Mouse (Mus musculus) megakaryocyte-erythroid progenitor cell, adult 5-6 weeks (primary cell): Measurements from ENCODE around the gene Gpr37l1. TPM values are rescaled to one million over a fixed set of nuclear protein-coding genes. Genes with fewer than 3 reads are reported as not detected.

ENCODE experiments used
- ATAC-seq: replicated peaks from 2 replicates; pipeline ENCODE4 v1.8.0; 2016; ENCODE audit warnings: mild to moderate bottlenecking, inconsistent platforms; ENCODE audit not compliant: severe bottlenecking, poor library complexity, low FRiP score, low TSS enrichment
- total RNA-seq, 2 experiments: library from RNA; stranded (forward) in 1 of 2; stranded (reverse) in 1 of 2; fragments of 200-1000, 215-1000 nt in 1 of 2; fragments of >200 nt in 1 of 2; fragmentation: Nextera tagmentation in 1 of 2; gene quantifications; 2 replicates each; pipeline ENCODE4 v1.2.3; 2014 to 2017

Gene Gpr37l1
- total RNA-seq, 2 experiments from 2014 or later: not detected

- peak; percentile 90 for ATAC-seq
Observed at GRCm38 (mm10) chr1:135154411-135154959, 13.0 kb downstream of the Gpr37l1 start.

DNA sequence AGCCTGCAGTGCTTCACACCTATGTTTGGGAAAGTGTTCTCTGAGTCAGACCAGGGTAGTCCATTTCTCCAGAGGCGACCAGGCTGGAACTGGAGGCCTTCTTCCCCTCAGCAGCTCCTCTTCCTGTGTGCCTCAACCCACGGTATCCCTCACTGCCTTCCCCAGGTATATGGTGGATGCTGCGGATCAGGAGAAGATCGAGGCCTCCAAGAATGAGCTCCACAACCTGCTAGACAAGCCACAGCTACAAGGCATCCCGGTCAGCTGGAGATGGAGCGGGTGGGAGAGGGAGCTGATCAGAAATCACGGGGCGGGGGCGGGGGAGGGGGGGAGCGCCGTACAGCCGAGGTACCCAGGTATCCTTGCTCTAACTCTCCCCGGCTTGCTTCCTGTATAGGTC lies 13.5 kb downstream of the Gpr37l1 start:
- no peak for ATAC-seq

- no peak for ATAC-seq
Observed at GRCm38 (mm10) chr1:135148996-135149395, 18.5 kb downstream of the Gpr37l1 start.

GRCm38 (mm10) chr1:135148476-135148875 lies 19.0 kb downstream of the Gpr37l1 start:
- ATAC-seq: no peak

- peak; percentile 28 for ATAC-seq
Observed at GRCm38 (mm10) chr1:135147702-135148058, 19.8 kb downstream of the Gpr37l1 start.

- ATAC-seq: peak; percentile 28
Observed at GRCm38 (mm10) chr1:135146946-135147701, 20.4 kb downstream of the Gpr37l1 start.

DNA sequence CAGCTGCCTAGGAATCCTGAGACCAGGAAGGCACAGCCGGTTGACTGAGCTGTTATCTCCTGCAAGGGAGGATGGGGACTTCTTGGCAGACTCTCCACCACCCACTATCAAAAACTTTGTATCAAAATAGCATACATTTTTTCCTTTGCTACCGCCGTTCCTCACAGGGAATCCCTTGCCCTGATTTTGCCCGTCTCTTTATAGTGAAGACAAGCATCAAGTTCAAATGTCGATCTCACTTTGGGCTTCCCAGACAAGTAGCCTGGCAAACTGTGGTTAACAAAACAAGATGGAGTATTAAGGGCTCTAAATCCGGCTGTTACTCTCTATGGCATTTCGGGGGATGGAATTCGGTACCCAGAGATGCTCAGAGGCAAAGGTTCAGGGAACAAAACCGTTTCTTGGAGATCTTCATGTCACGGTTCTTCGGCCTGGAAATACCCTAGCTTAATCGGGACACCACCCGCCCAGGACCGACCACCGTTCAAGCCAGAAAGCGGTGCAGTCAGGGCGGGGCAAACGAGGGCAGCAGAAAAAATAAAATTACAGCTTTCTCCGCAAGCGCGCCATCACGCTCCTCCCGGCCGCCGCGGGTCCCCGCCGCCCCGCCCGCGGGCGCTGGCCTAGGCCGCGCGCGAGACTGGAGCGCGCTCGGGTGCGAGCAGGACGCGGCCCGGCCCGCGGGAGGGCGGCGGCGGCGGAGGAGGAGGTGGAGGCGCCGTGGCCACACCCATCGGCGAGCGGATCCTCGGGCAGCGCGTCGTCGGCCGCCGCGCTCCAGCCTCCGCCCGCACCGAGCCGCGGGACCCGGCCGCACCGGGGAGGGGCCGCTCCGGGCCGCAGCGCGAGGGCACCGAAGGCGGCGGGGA lies 21.2 kb downstream of the Gpr37l1 start, which contains the start of gene Arl8a:
TSS of gene Arl8a (plus strand) at position 748 of the 869 bp plus-strand sequence.
- ATAC-seq: peak; percentile 38

GRCm38 (mm10) chr1:135143940-135144339 lies 23.5 kb downstream of the Gpr37l1 start:
- ATAC-seq: no peak

GRCm38 (mm10) chr1:135142452-135142851 lies 25.0 kb downstream of the Gpr37l1 start:
- no peak for ATAC-seq

DNA sequence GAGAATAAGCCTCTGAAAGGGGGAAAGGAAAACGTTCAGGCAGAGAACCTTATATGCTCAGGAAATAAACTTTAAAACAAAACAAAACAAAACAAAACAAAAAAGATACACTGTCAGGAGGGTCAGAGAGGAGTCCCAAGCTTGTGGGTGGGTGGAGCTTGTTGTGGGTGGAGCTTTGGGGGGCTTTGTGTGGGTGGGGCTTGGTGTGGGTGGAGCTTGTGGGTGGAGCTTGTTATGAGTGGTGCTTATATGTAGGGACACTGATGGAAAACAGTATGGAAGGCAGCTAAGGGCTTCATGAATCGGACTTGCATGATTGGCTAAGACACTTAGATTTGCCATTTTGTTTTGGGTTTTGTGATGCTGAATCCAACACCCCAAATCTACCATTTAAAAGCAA lies 27.6 kb downstream of the Gpr37l1 start:
- no peak; the same call in 1 of the 2 replicates for ATAC-seq

DNA sequence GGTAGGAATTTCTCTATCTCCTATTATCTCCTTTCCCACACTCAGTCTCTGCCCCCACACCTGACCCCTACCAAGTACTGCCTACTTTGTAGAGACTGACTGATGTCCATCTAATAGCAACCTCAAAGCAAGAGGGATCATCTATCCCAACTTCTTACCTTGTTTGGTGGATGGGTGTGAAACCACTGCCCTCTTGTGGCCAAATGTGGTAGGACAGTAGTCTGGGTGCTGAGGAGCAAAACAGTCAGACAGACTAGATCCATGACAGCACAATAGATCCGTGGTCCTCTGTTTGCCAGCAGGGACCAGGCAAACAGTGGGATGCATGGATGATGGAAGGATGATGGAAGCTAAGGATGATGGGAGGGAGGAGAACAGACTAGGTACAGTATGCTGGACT lies 31.0 kb downstream of the Gpr37l1 start:
- ATAC-seq: no peak

- no peak for ATAC-seq
Observed at GRCm38 (mm10) chr1:135135111-135135787, 32.2 kb downstream of the Gpr37l1 start.

DNA sequence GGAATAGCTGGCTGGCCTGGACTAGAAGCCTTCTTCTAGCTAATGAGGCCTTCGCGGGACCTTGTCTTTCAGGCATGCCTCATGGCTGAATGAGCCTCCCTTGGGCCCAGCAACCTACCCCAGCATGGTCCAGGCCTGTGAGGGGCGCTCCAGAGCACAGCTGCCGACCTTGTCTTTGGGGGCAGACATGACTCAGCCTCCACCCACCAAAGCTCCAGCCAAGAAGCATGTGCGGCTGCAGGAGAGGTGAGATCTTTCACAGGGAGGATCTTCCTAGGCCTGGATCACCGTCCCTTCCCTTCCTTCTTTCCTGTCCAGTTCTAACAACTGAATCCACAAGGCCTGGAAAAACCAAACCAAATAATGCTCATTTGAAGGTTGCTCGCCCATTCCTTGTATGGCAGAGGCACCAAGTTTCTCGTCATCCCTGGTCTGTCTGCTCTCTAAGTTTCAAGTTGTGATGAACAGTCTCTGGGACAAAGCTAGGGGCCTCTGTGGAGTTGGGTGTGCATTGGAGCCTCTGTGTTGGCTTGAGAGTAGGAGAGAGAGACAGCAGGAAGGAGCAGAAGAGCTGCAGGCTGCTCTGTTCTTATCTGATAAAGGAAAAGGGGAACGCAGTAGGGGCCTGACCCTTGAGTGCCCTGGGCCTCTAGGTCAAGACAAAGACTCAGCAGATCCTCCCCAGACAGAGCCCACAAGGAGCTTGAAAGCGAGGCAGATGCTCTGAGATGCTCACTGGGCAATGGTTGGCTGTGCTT lies 33.6 kb downstream of the Gpr37l1 start:
- peak; percentile 32; the same call in 1 of the 2 replicates for ATAC-seq

GRCm38 (mm10) chr1:135132893-135133369 lies 34.5 kb downstream of the Gpr37l1 start:
- ATAC-seq: peak; percentile 42

DNA sequence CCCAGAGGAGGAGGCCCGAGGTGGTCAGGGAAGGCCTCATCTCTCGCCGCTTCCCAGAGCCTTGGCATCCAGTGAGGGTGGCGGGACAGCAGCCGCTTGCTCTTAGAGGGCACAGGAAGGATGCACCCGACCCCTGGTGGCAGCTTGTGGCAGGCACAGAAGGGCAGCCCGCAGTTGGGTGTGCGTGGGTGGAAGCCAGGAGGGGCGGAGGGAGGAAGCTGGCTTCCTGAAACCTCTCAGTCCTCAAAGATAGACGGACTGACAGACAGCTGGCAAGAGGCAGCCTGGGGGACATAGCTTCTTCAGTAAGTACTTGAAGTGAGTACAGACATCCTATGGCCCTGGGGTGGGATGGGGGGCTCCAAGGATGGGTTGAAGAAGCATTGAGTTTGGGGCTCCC lies 35.0 kb downstream of the Gpr37l1 start, which contains the start of gene Ptpn7:
TSS of gene Ptpn7 (plus strand) at position 228 of the 400 bp plus-strand sequence.
- peak; percentile 78 for ATAC-seq

DNA sequence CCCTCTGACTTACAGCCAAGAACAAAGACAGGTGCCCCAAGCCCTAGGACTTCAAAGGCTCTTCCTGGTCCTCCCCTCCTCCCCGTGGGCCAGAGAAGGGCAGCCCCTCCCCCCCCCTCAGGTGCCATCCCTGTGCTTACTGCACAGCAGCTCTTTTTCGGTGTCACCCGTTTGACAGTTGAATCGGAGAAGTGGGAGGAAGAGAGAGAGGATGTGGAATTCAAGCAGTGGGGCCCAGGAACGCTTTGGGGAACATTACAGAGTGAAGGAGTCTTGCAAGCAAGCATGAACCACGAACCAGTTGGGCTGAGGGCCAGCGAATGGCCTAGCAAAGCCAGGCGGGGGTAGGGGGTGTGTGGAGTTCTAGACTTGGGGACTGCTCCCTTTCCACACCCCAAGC lies 35.9 kb downstream of the Gpr37l1 start:
- no peak for ATAC-seq

DNA sequence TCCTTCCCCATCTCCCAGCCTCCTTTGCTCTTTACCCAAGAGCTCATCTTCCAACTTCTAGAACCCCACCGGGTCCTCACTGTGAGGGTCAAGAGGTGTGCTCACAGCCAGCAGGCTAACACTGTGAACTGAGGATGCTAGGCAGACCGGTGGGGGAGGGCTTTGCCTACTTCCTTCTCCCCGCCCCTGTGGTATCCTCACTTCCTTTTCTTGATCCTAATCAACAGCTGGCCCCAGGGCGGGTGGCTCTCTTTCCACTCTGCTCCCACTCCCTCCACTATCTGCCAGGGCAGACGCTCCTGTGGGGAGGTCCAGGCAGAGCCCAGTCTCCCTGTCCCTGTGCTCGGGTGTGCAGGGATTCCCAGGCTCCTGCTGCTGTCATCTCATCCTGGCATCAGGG lies 36.4 kb downstream of the Gpr37l1 start:
- peak; percentile 33 for ATAC-seq

- ATAC-seq: no peak
Observed at GRCm38 (mm10) chr1:135130376-135131018, 37.0 kb downstream of the Gpr37l1 start.
